Mouse (Mus musculus): ENCODE data around the gene Metap1d. TPM values are rescaled to one million over a fixed set of nuclear protein-coding genes. Genes with fewer than 3 reads are reported as not detected.
A peak's percentile ranks its signal among the peaks of the same experiment; 100 is the strongest.

Gene Metap1d
- polyA plus RNA-seq (2016; fragmentation: Nextera tagmentation; extraction: Ambion mirVana), result 26.1 and 27.2 TPM in 2 replicates

DNA sequence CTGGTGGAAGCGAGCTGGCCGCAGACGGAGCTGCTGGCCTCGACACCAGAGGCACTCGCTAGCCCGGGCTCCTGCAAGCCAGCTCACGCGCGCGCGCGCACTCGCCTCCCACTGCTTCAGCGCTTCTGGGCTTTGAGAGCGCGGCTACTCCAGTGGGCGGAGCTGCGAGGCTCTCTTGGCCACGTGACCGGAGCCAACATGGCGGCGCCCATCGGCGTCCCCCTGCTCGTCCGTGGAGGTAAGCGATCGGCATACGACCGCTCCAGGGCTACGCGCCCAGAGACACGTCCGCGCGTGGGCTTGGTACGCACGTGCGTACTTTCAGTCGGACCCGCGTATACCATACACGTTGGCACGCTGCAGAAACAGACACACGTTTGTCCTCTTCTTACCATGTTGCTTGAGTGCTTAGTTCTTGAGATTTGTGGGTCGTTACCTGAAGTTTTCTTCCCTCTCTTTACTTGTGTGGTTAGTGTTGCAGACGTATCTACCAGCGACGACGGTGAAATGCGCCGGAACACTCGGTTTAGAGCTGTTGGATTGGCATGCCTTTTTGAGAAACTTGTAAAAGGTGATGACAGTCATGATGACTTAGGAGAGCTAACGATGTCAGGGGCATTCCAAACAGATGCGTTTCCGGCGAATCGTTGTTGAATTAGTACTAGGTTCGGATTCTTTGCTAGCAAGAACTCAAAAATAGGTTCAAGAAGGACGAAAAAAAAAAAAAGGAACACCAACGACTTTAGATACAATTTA, at the start of gene Metap1d:
Gene Metap1d, plus strand, starts transcription at position 116 of the 756 bp plus-strand sequence.
- peaks cover 4% of the 10 kb centered on the region; the same call in 1 of the 2 replicates for H3K4me1 ChIP-seq (replicated peaks)
- DNase-seq (ENCODE audit: low spot score), result peak; percentile 97
- no peaks in the 10 kb centered on the region for H3K36me3 ChIP-seq
- under 1% methylated on average over 61 of the region's 61 CpGs for WGBS
- H3K9me3 ChIP-seq, result no peaks in the 10 kb centered on the region
- H3K27me3 ChIP-seq (ENCODE audit: insufficient read depth, poor library complexity, severe bottlenecking), result peaks cover 22% of the 10 kb centered on the region
- peak within 1 kb of the TSS; percentile 84 for H3K27ac ChIP-seq
- H3K4me3 ChIP-seq, result peak within 1 kb of the TSS; percentile 80

DNA sequence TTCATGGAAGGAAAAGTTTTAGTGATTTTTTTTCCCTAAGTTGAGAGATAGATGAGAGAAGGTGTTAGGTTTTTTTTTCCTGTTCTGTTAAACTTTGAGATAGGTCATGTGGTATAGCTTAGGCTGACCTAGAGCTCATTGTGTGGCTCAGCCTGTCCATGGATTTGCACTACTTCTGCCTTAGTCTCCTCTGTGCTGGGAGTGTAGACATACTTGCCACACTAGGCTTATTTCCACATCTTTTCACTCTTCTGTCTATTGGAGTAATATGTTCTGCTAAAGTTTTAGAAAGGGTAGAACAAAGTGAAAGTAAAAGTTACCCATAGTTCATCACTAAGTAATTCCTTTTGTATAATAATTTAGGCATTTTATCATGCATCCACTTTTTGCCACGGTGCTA, 47.5 kb upstream of the Metap1d start:
- Histone ChIP-seq H3K9me3 (no peaks in the 10 kb centered on the region), H3K36me3 (peaks cover 88% of the 10 kb centered on the region), H3K27me3 (ENCODE audit: insufficient read depth, poor library complexity, severe bottlenecking) (no peaks in the 10 kb centered on the region), H3K4me3 (no peak overlapping the region), H3K27ac (no peak overlapping the region), H3K4me1 (replicated peaks) (no peaks in the 10 kb centered on the region)
- DNase-seq (ENCODE audit: low spot score), result no peak
- WGBS, result 91% methylated on average over 1 of the region's 1 CpGs

DNA sequence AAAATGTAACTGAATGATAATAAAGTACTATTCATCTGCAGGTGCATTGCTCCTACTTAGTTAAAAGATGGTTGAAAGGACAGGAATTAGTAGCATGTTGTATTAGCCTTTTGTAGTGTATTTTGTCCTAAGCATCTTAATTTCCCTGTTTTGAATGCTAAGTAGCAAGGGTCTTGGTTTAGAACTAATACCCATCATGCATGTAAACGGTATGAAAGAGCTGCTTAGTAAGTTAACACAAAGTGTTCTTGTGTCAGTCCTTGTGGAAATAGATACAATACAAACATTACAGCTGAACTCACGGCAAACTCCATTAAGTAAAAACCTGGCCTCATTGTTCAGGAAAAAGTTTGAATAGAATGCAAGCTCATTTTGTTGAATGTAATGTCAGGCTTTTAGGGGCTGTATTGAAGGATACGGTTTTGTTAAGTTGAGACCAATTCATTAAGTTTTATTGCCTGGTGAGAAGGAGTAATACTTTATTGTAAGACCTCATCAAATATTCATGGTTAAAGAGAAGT, 34.3 kb upstream of the Metap1d start:
- no peaks in the 10 kb centered on the region for H3K4me1 ChIP-seq (replicated peaks)
- DNase-seq (ENCODE audit: low spot score), result no peak
- no peak overlapping the region for H3K27ac ChIP-seq
- no peak overlapping the region for H3K4me3 ChIP-seq
- 79% methylated on average over 3 of the region's 3 CpGs for WGBS
- H3K36me3 ChIP-seq, result peaks cover 70% of the 10 kb centered on the region
- no peaks in the 10 kb centered on the region for H3K27me3 ChIP-seq (ENCODE audit: insufficient read depth, poor library complexity, severe bottlenecking)
- no peaks in the 10 kb centered on the region for H3K9me3 ChIP-seq

DNA sequence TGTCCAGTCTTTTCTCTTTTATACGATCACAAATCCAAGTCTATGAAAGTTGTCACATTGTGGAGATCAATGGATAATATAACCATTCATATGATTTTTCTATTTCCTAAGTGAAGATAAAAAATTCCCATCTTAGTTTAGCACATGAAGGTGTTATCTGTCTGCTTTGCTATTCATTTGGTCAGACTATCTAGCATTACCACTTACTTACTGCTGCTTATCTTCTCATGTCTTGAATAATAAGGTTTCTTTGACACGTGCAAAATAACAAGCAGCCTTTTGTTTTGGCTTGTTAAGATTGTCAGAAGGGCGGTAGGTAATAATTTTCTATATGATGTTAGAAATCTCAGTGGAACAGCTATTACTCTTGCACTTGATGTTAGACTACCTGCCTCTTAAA, 33.7 kb upstream of the Metap1d start:
- DNase-seq (ENCODE audit: low spot score), result no peak
- WGBS, result 91% methylated on average over 3 of the region's 3 CpGs
- no peaks in the 10 kb centered on the region for H3K9me3 ChIP-seq
- H3K36me3 ChIP-seq, result peaks cover 70% of the 10 kb centered on the region
- H3K4me3 ChIP-seq, result no peak overlapping the region
- no peaks in the 10 kb centered on the region for H3K27me3 ChIP-seq (ENCODE audit: insufficient read depth, poor library complexity, severe bottlenecking)
- H3K27ac ChIP-seq, result no peak overlapping the region
- H3K4me1 ChIP-seq (replicated peaks), result no peaks in the 10 kb centered on the region

DNA sequence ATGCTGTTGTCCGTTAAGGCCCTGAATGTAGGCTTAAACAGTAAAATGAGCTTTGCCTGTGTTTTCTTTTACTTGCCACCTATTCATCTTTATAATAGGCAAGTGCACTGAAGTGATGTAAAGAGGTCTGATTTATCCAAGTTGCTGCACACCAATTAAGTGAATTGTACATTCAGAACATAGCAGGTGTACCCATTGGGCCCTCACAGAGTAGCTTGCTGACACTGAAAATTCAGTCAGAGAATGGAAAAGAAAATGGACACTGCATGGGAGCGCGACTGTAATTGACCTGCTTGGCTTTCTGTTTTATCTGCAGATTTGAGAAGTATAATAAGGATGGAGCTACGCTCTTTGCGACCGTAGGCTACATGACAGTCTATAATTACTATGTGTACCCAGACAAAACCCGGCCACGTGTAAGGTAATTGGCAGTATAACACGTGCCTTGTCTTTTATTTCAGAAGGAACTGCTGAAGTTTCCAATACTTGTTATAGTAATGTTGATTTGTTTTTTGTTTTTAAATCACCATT, 32.1 kb upstream of the Metap1d start:
- peaks cover 69% of the 10 kb centered on the region for H3K36me3 ChIP-seq
- H3K27me3 ChIP-seq (ENCODE audit: insufficient read depth, poor library complexity, severe bottlenecking), result no peaks in the 10 kb centered on the region
- WGBS, result 94% methylated on average over 9 of the region's 9 CpGs
- H3K4me1 ChIP-seq (replicated peaks), result no peaks in the 10 kb centered on the region
- no peak overlapping the region for H3K27ac ChIP-seq
- no peak for DNase-seq (ENCODE audit: low spot score)
- H3K4me3 ChIP-seq, result no peak overlapping the region
- H3K9me3 ChIP-seq, result no peaks in the 10 kb centered on the region

DNA sequence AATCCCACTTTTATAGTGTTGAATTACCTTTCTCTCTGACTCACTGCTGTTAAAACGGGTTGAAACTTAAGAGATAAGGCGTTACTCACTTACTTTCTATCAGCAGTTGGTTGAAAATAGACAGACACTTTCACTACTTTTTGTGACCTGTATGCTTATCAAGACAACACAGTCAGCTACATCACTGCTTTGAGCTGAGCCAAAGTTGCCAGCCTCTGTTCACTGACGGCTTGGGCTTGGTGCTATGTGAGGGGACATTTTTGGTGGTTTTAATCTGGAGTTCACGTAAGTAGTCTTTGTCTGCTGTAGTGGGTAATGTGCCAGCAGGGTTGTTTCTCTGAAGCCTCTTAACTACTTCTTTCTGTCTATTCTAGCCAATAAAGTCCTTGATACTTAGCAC, 28.5 kb upstream of the Metap1d start:
- peaks cover 90% of the 10 kb centered on the region for H3K36me3 ChIP-seq
- no peaks in the 10 kb centered on the region for H3K9me3 ChIP-seq
- no peaks in the 10 kb centered on the region for H3K27me3 ChIP-seq (ENCODE audit: insufficient read depth, poor library complexity, severe bottlenecking)
- H3K4me3 ChIP-seq, result no peak overlapping the region
- no peaks in the 10 kb centered on the region for H3K4me1 ChIP-seq (replicated peaks)
- no peak for DNase-seq (ENCODE audit: low spot score)
- WGBS, result 91% methylated on average over 4 of the region's 4 CpGs
- no peak overlapping the region for H3K27ac ChIP-seq

DNA sequence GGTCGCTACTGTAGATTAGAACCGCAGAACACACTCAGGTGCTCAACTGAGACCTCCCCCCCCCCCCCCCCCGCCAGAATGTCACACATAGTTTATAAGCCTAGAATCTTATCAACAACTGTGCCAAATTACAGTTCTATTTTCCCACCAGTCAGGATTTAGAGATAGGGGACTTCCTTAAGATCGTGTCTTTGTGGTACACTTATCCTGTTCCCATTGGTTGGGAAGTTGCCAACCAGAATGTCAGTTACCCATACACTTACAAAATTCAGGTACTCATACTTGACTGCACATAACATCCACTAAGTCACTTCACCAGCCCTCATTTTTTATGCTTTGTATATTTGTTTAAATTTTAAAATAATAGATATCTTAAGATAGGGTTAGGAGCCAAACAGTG, 17.6 kb upstream of the Metap1d start:
- H3K36me3 ChIP-seq, result peaks cover 93% of the 10 kb centered on the region
- no peak overlapping the region for H3K27ac ChIP-seq
- DNase-seq (ENCODE audit: low spot score), result no peak
- no peaks in the 10 kb centered on the region for H3K9me3 ChIP-seq
- H3K4me1 ChIP-seq (replicated peaks), result no peaks in the 10 kb centered on the region
- 79% methylated on average over 4 of the region's 4 CpGs for WGBS
- H3K27me3 ChIP-seq (ENCODE audit: insufficient read depth, poor library complexity, severe bottlenecking), result no peaks in the 10 kb centered on the region
- H3K4me3 ChIP-seq, result no peak overlapping the region

DNA sequence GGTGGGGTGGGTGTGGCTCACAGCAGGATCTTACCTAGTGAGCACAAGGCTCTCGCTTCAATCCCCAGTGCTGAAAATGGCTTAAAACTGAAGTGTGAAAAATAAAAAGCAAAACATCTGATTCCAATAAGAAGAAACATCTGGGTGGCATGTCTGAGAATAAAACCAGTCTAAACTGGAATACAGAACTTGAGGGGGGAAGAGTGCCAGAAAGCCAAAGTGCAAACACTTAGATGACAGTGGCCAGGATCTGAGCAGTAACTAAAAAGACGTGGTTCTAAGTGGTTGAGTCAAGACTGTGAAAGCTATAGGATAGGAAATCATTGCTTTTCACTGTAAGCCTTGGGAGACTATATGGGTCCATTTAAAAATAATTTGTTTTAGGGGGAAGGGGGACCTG, 9.7 kb upstream of the Metap1d start:
- Histone ChIP-seq H3K9me3 (no peaks in the 10 kb centered on the region), H3K4me1 (replicated peaks) (peaks cover 6% of the 10 kb centered on the region; the same call in 1 of the 2 replicates), H3K27me3 (ENCODE audit: insufficient read depth, poor library complexity, severe bottlenecking) (peaks cover 2% of the 10 kb centered on the region; the same call in 1 of the 2 replicates), H3K36me3 (peaks cover 37% of the 10 kb centered on the region), H3K4me3 (no peak overlapping the region), H3K27ac (no peak overlapping the region)
- no peak for DNase-seq (ENCODE audit: low spot score)
- WGBS, result 46% methylated on average over 2 of the region's 2 CpGs

DNA sequence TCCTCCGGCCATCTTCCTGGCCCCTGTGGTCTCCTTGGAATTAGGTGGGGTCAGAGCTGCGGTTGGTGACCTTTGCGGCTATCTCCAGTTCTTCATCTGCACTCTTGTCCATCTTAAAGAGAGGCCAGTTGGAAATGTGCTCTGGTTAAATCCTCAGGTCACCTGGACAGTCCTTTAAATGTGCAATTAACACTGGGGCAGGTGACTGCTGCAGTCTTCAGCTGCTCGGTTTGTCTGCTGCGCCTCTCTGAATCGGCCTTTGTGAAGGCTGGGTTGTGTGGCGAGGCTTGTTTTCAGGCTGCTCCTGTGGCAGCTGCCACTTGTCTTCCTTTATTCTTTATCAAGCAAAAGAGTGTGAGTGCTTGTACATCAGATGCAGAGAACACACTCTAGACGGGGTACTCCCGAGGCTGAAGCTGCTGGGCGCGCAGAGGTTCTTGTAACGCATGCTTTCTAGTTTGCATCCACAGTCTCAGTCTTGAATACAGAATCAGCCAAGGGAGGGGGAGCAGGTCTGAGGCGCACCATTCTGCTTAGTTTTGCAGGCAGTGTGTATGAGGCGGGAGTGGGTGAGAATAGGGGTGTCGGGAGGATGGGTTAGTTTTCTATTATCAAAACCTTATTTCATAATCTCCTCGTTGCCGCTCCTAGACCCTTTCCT, 7.4 kb upstream of the Metap1d start:
- DNase-seq (ENCODE audit: low spot score), result no peak

DNA sequence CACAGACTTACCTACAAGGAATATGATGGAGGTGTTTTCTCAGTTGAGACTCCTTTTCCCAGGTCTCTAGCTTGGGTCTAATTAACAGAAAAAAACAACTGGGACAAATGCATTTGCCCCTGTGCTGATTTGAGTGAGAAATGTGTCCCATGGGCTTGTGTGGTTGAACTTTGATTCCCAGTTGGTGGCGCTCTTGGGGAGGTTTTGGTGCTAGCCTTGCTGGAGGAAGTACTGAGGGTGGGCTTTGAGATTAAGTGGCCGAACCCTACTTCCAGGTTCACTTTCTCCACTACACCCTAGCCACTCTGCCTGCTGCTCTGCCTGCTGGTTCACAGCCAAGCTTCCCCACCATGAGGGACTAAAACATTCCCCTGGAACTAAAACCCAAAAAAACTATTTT, 3.5 kb upstream of the Metap1d start:
- DNase-seq (ENCODE audit: low spot score), result no peak
- no peak overlapping the region for H3K4me3 ChIP-seq
- peaks cover 23% of the 10 kb centered on the region for H3K27me3 ChIP-seq (ENCODE audit: insufficient read depth, poor library complexity, severe bottlenecking)
- H3K4me1 ChIP-seq (replicated peaks), result peaks cover 10% of the 10 kb centered on the region
- H3K9me3 ChIP-seq, result no peaks in the 10 kb centered on the region
- 8% methylated on average over 2 of the region's 2 CpGs for WGBS
- no peaks in the 10 kb centered on the region for H3K36me3 ChIP-seq
- no peak overlapping the region for H3K27ac ChIP-seq

More for the DNA sequence above, 7.4 kb upstream of the Metap1d start:
- Histone ChIP-seq H3K36me3 (peaks cover 18% of the 10 kb centered on the region), H3K27me3 (ENCODE audit: insufficient read depth, poor library complexity, severe bottlenecking) (peaks cover 6% of the 10 kb centered on the region; the same call in 1 of the 2 replicates), H3K9me3 (no peaks in the 10 kb centered on the region), H3K4me3 (no peak overlapping the region), H3K27ac (no peak overlapping the region), H3K4me1 (replicated peaks) (peaks cover 6% of the 10 kb centered on the region; the same call in 1 of the 2 replicates)
- 59% methylated on average over 17 of the region's 17 CpGs for WGBS

DNA sequence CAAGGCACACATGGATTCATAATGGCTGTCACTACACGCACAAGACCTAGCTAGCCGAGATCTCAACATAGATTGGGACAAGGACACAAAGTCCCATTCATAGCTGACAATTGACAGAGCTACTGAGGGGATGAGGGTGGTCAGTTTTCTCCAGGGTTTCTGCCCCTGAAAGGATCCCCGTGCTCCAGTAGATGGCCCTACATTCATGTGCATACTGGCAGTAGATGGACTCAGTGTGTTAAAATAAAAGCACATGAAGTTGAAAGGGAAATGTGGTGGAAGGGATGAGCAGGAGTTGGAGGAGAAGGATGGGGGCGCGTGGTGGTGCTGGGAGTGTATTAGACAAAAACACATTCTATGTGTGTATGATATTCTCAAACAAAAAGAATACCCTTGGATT, 1.3 kb upstream of the Metap1d start:
- Histone ChIP-seq H3K9me3 (no peaks in the 10 kb centered on the region), H3K4me1 (replicated peaks) (peaks cover 4% of the 10 kb centered on the region; the same call in 1 of the 2 replicates), H3K4me3 (no peak overlapping the region), H3K27ac (no peak overlapping the region), H3K36me3 (no peaks in the 10 kb centered on the region), H3K27me3 (ENCODE audit: insufficient read depth, poor library complexity, severe bottlenecking) (peaks cover 23% of the 10 kb centered on the region)
- WGBS, result 64% methylated on average over 5 of the region's 5 CpGs
- no peak for DNase-seq (ENCODE audit: low spot score)

DNA sequence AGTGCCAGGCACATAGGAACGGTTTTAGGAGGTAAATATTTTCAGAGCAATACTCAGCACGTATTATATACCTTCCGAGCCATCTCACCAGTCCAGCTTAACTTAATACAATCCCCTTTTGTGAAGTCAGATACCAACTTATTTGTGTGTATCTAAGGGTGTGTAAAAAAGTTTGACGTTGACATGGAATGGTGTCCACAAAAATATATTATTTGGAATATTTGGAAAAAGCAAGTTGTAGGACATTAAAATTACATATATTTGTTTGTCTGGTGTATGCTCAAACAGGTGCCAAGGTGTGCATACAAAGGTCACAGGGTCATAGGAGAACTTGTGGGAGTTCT, 813 bp downstream of the Metap1d start:
- peaks cover 8% of the 10 kb centered on the region; the same call in 1 of the 2 replicates for H3K4me1 ChIP-seq (replicated peaks)
- DNase-seq (ENCODE audit: low spot score), result no peak
- no peaks in the 10 kb centered on the region for H3K9me3 ChIP-seq
- H3K27ac ChIP-seq, result no peak overlapping the region
- peaks cover 20% of the 10 kb centered on the region for H3K27me3 ChIP-seq (ENCODE audit: insufficient read depth, poor library complexity, severe bottlenecking)
- H3K4me3 ChIP-seq, result peak overlapping the region; percentile 80
- 51% methylated on average over 4 of the region's 4 CpGs for WGBS
- no peaks in the 10 kb centered on the region for H3K36me3 ChIP-seq

DNA sequence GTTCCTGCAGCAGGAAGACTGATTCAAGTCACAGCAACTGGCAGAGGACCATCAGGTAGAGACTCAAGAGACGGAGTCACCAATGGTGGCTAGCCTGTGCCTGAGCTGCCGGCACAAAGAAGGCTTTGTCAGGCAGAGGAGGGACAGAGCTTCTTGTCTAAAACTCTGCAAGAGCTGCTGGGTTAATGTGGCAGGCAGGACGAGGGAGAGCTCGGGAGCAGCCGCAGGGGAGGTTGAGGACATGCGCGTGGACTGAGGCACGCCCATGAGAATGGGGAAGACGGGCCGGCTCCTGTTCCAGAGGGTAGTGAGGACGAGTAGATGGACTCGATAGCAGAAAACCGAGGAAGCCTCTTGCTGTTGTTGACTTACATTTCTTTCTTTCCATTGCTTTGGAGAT, 5.5 kb downstream of the Metap1d start:
- Histone ChIP-seq H3K36me3 (no peaks in the 10 kb centered on the region), H3K27me3 (ENCODE audit: insufficient read depth, poor library complexity, severe bottlenecking) (no peaks in the 10 kb centered on the region), H3K9me3 (no peaks in the 10 kb centered on the region), H3K4me3 (no peak overlapping the region), H3K4me1 (replicated peaks) (peaks cover 8% of the 10 kb centered on the region; the same call in 1 of the 2 replicates), H3K27ac (peak overlapping the region; percentile 62)
- WGBS, result 65% methylated on average over 13 of the region's 13 CpGs
- DNase-seq (ENCODE audit: low spot score), result no peak
